Mouse (Mus musculus) right cerebral cortex, adult 18-20 months (tissue): ENCODE measurements around the gene Uox.

ENCODE experiments used
- DNase-seq: peaks from one replicate; pipeline ENCODE4 v3.0.0; 2022; ENCODE audit warnings: mixed read lengths

Gene Uox

DNA sequence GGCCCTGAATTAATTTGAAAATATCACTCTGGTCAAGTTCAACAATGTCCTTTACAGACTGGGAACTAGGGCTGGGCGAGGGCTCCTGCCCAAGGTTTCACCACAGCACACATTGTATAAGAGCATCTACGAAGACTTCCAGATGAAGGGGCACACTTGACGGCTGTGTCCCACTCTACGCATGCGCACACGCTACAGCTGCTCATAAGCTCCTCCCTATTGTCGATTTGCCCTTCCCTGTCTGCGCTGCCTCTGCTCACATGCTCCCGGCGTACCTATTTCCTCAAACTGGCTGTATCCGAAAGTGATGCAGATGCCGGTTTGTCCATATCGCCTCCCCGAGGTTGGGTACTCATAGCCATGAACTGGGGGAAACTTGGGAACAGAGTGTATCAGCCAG, 16.4 kb downstream of the Uox start:
- no peak for DNase-seq

- DNase-seq, result no peak
These were observed 19.3 kb downstream of the Uox start for GRCm38 (mm10) chr3:146589523-146589922.

- no peak for DNase-seq
These were observed 20.9 kb downstream of the Uox start for GRCm38 (mm10) chr3:146591159-146591558.

- no peak for DNase-seq
These were observed 21.4 kb downstream of the Uox start for GRCm38 (mm10) chr3:146591601-146592000.

DNA sequence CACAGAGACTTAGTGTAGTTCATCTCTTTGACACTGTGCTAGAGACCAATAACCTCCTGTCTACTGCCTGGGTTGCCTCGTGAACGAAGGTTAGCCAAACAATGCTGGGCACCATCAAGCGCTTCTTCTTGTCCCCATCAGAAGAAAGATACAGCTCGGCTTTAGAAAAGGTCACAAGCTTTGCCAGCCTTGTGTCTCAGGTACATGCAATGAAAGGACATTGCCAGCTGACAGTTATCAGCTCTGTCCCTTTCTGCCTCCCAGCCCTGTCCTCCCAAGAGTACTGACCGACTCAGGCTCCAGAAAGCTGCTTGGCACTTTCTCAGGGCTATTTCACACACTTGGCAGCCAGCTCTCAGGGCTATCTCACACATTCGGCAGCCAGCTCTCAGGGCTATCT, 25.2 kb downstream of the Uox start:
- no peak for DNase-seq

GRCm38 (mm10) chr3:146596387-146596786, 26.2 kb downstream of the Uox start:
- no peak for DNase-seq

GRCm38 (mm10) chr3:146596864-146597263, 26.6 kb downstream of the Uox start:
- no peak for DNase-seq

GRCm38 (mm10) chr3:146598411-146598810, 28.2 kb downstream of the Uox start:
- DNase-seq, result peak; percentile 55

GRCm38 (mm10) chr3:146599198-146599900, 29.1 kb downstream of the Uox start:
- no peak for DNase-seq

GRCm38 (mm10) chr3:146601205-146601604, 31.0 kb downstream of the Uox start:
- DNase-seq, result no peak

GRCm38 (mm10) chr3:146602531-146602930, 32.3 kb downstream of the Uox start:
- no peak for DNase-seq

DNA sequence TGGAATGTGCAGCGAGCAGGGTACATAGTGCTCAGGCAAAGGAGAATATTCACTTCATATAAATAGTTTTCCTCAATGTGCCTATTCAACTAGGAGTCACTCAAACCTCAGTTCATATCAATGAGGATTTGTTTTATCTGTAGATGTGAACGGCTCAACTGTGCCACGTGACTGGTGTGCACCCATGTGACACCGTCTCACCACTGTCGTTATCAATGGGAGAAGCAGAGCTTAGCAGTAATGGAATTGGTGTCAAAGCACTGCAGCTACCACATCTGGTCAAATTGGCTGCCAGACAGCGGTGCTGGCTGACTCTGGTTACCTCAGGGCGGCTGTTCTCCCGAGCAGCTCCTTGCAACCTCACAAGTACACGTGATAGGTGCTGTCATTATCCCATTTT, 34.4 kb downstream of the Uox start:
- DNase-seq, result no peak

GRCm38 (mm10) chr3:146607368-146607767, 37.1 kb downstream of the Uox start:
- DNase-seq, result peak; percentile 79

- DNase-seq, result peak; percentile 73
These were observed 40.1 kb downstream of the Uox start for GRCm38 (mm10) chr3:146610322-146610721.

- no peak for DNase-seq
These were observed 41.0 kb downstream of the Uox start for GRCm38 (mm10) chr3:146611261-146611660.

DNA sequence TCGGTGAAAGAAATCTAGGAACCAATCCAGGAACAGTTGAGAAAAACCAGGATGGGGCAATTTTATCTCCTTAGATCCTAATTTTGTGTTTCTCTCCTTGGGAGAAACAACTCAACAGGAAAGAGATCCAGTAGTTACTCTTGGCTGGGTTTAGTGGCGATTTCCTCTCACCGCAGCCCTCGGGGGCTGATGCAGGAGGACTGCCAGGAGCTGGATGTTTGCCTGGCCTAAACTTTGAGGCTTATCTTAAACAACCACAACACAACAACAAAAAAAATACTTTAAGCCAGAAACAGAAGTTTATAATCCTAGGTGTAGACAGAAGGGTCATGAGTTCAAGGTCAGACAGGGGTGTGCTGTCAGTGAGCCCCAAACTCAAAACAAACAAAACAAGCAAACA, 41.6 kb downstream of the Uox start:
- DNase-seq, result no peak

GRCm38 (mm10) chr3:146615496-146615895, 45.3 kb downstream of the Uox start, which contains the start of gene Dnase2b:
TSS of gene Dnase2b (minus strand) at chr3:146615596.
- no peak for DNase-seq

DNA sequence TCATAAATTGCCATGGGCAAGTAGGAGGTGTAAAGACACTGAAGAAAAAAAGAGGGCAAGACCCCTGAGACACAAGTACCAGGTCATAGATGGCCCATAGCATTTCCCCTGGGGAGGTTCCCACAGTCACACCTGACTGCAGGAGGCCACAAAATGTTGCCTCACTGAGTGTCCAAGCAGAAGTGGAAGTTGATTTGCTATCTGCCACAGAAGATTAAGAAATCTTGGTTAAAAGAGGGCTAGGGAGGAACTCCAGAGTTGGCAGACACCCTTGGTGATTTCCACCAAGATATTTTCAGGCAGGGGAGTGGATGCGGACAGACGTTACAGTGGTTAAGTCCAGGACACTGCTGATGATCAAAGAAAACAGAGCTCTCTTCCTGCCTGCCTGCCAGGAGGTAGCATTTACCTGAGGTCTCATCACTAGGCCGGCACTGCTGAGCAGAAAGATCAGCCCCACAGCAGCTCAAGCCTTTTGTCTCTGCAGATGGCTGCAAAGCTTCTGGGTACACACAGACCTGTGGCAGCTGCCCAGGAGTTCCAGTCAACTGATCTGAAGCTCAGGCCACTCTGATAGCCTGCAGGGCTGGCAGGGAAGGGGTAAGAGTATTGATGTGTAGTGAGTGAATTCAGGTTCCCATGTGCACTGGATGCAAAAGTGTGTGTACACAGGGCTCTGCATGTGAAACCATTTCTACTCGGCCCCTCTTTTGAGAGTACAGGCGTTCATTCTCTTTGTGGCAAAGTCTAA, 46.5 kb downstream of the Uox start:
- DNase-seq, result no peak

- DNase-seq, result no peak
These were observed 47.7 kb downstream of the Uox start for GRCm38 (mm10) chr3:146617946-146618345.

DNA sequence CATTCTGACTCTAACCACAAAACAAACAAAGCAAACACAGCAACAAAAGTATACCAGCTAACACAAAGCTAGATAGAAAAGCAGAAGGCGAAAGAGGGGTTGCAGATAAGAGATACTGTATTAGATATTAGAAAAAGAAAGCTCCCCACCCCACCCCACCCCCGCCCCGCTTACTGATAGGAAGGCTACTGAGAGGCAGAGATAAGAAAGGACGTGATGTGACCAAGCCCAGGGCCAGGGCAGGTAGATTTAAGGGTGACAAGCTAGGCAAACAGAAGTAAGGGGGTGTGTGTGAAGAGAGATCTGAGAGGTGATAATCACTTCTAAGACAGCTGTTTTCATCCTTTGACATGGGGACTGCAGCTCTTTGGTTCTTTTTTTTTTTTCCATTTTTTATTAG, 48.1 kb downstream of the Uox start:
- no peak for DNase-seq

GRCm38 (mm10) chr3:146620101-146620500, 49.9 kb downstream of the Uox start:
- peak; percentile 70 for DNase-seq

DNA sequence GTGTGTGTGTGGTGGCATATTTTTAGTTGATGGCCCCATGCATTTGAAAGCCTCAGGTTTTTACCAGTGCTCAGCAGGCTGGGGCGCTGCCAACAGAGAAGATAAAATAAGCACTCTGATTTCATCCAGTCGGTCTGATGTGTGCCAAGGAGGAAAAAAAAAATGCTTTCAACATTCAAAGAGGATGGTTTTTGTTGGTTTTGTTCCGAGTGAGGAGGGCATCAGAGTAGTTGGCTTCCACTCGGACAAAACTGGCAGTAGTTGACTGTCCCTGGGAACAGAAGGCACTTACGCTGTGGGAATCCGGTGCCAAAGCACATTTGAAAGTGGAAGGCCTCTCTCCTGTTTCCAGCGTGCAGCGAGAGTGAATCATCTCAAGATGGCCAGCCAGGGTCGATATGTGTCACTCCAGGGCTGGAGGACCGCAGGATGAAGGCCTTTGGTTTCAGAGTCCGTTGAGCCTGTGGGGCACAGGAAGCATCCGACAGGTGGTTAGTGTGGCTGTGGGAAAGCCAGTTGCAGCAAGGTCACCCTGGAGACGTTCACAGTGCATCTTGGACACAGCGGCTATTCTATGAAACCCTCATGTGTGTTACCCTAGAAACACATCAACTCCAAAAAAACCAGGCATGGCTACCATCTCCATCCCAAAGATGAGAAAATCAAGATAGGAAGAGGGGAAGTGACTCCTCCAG, 50.5 kb downstream of the Uox start:
- peak; percentile 90 for DNase-seq

- peak; percentile 77 for DNase-seq
These were observed 51.7 kb downstream of the Uox start for GRCm38 (mm10) chr3:146621966-146622365.

DNA sequence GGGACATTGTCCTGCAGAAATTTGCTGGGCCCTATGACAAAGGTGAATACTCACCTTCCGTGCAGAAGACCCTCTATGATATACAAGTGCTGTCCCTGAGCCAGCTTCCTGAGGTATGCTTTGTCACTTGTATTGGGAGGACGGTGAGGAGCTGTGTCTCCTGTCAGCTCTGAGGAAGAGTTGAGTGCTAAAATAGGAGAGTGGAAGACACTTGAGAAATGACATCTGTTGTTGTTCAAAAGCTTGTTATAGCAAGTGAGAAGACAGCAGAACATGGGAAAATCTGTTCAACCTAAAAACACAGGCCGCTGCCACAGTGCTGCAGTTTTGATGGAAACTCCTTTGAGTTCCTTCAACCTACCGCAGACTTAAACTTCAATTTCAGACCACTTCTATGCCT, 55.5 kb downstream of the Uox start:
- peak; percentile 40 for DNase-seq
